Mouse (Mus musculus) right cerebral cortex, postnatal 4 days (tissue): Measurements from ENCODE around the gene Pik3r5.

Experiments used
- DNase-seq: peaks from one replicate; pipeline ENCODE4 v3.0.0-alpha.2; 2022

Pik3r5 gene

GRCm38 (mm10) chr11:68488256-68488824 lies 56.4 kb downstream of the Pik3r5 start:
- no peak for DNase-seq

GRCm38 (mm10) chr11:68489236-68489635 lies 57.3 kb downstream of the Pik3r5 start:
- no peak for DNase-seq

- no peak for DNase-seq
Measured at GRCm38 (mm10) chr11:68492592-68492991, 60.7 kb downstream of the Pik3r5 start.

- no peak for DNase-seq
Measured at GRCm38 (mm10) chr11:68493760-68494159, 61.8 kb downstream of the Pik3r5 start.

GRCm38 (mm10) chr11:68497081-68497480 lies 65.2 kb downstream of the Pik3r5 start:
- DNase-seq, result no peak

GRCm38 (mm10) chr11:68498517-68498916 lies 66.6 kb downstream of the Pik3r5 start:
- no peak for DNase-seq

GRCm38 (mm10) chr11:68498999-68499699 lies 67.2 kb downstream of the Pik3r5 start:
- no peak for DNase-seq

GRCm38 (mm10) chr11:68500949-68501350 lies 69.0 kb downstream of the Pik3r5 start:
- DNase-seq, result no peak

- DNase-seq, result no peak
Measured at GRCm38 (mm10) chr11:68502408-68502807, 70.5 kb downstream of the Pik3r5 start.

- no peak for DNase-seq
Measured at GRCm38 (mm10) chr11:68502902-68503629, 71.1 kb downstream of the Pik3r5 start, which contains the start of gene Pik3r6. Gene Pik3r6 (plus strand): TSS chr11:68503019.

- DNase-seq, result no peak
Measured at GRCm38 (mm10) chr11:68504913-68505312, 73.0 kb downstream of the Pik3r5 start.

- DNase-seq, result no peak
Measured at GRCm38 (mm10) chr11:68507246-68507645, 75.3 kb downstream of the Pik3r5 start.

GRCm38 (mm10) chr11:68508619-68509018 lies 76.7 kb downstream of the Pik3r5 start:
- no peak for DNase-seq

- no peak for DNase-seq
Measured at GRCm38 (mm10) chr11:68509194-68509593, 77.3 kb downstream of the Pik3r5 start.

GRCm38 (mm10) chr11:68513969-68514368 lies 82.0 kb downstream of the Pik3r5 start:
- DNase-seq, result no peak

- no peak for DNase-seq
Measured at GRCm38 (mm10) chr11:68519362-68519761, 87.4 kb downstream of the Pik3r5 start.

GRCm38 (mm10) chr11:68519815-68520214 lies 87.9 kb downstream of the Pik3r5 start:
- DNase-seq, result no peak

GRCm38 (mm10) chr11:68520439-68520838 lies 88.5 kb downstream of the Pik3r5 start:
- DNase-seq, result no peak

- DNase-seq, result no peak
Measured at GRCm38 (mm10) chr11:68521352-68521751, 89.4 kb downstream of the Pik3r5 start.

- DNase-seq, result no peak
Measured at GRCm38 (mm10) chr11:68526441-68526840, 94.5 kb downstream of the Pik3r5 start.

GRCm38 (mm10) chr11:68531066-68531806 lies 99.3 kb downstream of the Pik3r5 start:
- DNase-seq, result peak; percentile 51

- DNase-seq, result no peak
Measured at GRCm38 (mm10) chr11:68531941-68532535, 100.1 kb downstream of the Pik3r5 start.

GRCm38 (mm10) chr11:68532773-68533172 lies 100.9 kb downstream of the Pik3r5 start:
- DNase-seq, result no peak
